Mouse (Mus musculus): ENCODE results near the gene Chchd6.

GRCm38 (mm10) chr6:89359192-89359591 is 236.3 kb downstream of the Chchd6 start:
- TF ChIP-seq CTCF (IDR thresholded peaks at IDR 0.05) = no peak
- no peak for TF ChIP-seq POLR2A (IDR thresholded peaks at IDR 0.05; ENCODE audit: insufficient read depth, low read depth, low read length)

All from heart, adult 2 months (tissue).